Mouse (Mus musculus) ES-Bruce4 (cell line): Measurements from ENCODE around the gene Esrrg.

ENCODE experiments used
- CTCF ChIP-seq: IDR thresholded peaks from one replicate; pipeline ENCODE4 v1.8.1; 2011; ENCODE audit warnings: low read depth, low read length
- EP300 ChIP-seq: IDR thresholded peaks from 2 replicates; pipeline ENCODE4 v1.6.1; 2011; ENCODE audit warnings: low read depth, low read length; ENCODE audit not compliant: insufficient read depth
- POLR2A ChIP-seq: IDR thresholded peaks from one replicate; pipeline ENCODE4 v1.8.1; 2011; ENCODE audit warnings: low read length; ENCODE audit not compliant: insufficient read depth

- TF ChIP-seq CTCF (no peak), POLR2A (no peak), EP300 (no peak)
These were observed 141.3 kb downstream of the Esrrg start for GRCm38 (mm10) chr1:187749931-187750330.
